Mouse (Mus musculus) spleen, adult 2 months (tissue): ENCODE measurements at regions not wholly inside any gene's neighbourhood (a gene's known extent, or its start where the extent isn't known, plus 50 kb on each side); places are given as distances from the start of the nearest gene placed in this dataset.

Experiments used
- DNase-seq, 2 experiments: peaks; one replicate each; pipeline versions ENCODE4 v3.0.0 to v3.0.0-alpha.2; 2012 to 2021; ENCODE audit warnings: low spot score in 2 of 2, low read depth in 1 of 2
- H3K27ac ChIP-seq: fragments of 200-500 bp; 2 replicates; pipeline ENCODE4 v1.5.1; 2012; ENCODE audit warnings: low read length, inconsistent platforms; ENCODE audit not compliant: insufficient read depth
- H3K27me3 ChIP-seq: fragments of 200-500 bp; 2 replicates; pipeline ENCODE4 v1.6.1; 2012; ENCODE audit warnings: mild to moderate bottlenecking, moderate library complexity, low read length, inconsistent platforms; ENCODE audit not compliant: control insufficient read depth, insufficient read depth
- H3K36me3 ChIP-seq: fragments of 200-500 bp; 2 replicates; pipeline ENCODE4 v1.6.1; 2012; ENCODE audit warnings: mild to moderate bottlenecking, low read length, inconsistent platforms; ENCODE audit not compliant: control insufficient read depth, insufficient read depth
- H3K4me1 ChIP-seq: fragments of 200-500 bp; 2 replicates; pipeline ENCODE4 v1.6.1; 2011; ENCODE audit warnings: inconsistent platforms; ENCODE audit not compliant: control insufficient read depth, insufficient read depth, insufficient read length
- H3K4me3 ChIP-seq: fragments of 200-500 bp; 2 replicates; pipeline ENCODE4 v1.5.1; 2011; ENCODE audit warnings: mild to moderate bottlenecking, inconsistent platforms; ENCODE audit not compliant: insufficient read depth, insufficient read length; ENCODE audit errors: extremely low read depth
- CTCF ChIP-seq: fragments of 200-500 bp; IDR thresholded peaks from 2 replicates; pipeline ENCODE4 v1.5.1; 2011; ENCODE audit warnings: mild to moderate bottlenecking, inconsistent platforms; ENCODE audit not compliant: insufficient read depth, insufficient read length, insufficient replicate concordance; ENCODE audit errors: extremely low read depth
- POLR2A ChIP-seq: fragments of 200-500 bp; IDR thresholded peaks from 2 replicates; pipeline ENCODE4 v1.6.1; 2011; ENCODE audit warnings: low read depth, low read length, inconsistent platforms
- WGBS: fragments of 180-500 bp; shearing (Covaris S2); methylation state at CpG from one replicate; pipeline ENCODE4 v1.1.7; 2018; 5-methylcytosine and 5-hydroxymethylcytosine counted together

DNA sequence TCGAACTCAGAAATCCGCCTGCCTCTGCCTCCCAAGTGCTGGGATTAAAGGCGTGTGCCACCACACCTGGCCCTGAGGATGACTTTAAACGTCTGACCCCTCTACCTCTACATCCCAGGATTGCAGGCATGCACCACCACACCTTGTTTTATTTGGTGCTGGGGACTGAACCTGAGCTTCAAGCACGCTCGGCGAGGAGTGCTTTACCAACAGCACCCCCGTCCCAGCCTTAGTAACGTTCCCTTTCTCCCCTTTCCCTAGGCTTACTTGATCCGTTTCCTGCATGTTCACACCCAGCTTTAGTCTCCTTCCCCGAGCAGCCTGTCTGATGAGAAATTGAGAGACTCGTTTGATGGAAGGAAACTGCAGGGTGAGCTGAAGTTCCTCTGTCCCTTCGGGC is 157.5 kb downstream of the Evx1 start:
- no peak for DNase-seq
- no peaks in the 10 kb centered on the region for H3K27me3 ChIP-seq
- no peak overlapping the region for H3K27ac ChIP-seq
- WGBS, result 85% methylated on average over 13 of the region's 13 CpGs
- no peaks in the 10 kb centered on the region for H3K36me3 ChIP-seq
- TF ChIP-seq CTCF, result no peak
- peaks cover 4% of the 10 kb centered on the region; the same call in 1 of the 2 replicates for H3K4me1 ChIP-seq
- H3K4me3 ChIP-seq, result no peak overlapping the region

DNA sequence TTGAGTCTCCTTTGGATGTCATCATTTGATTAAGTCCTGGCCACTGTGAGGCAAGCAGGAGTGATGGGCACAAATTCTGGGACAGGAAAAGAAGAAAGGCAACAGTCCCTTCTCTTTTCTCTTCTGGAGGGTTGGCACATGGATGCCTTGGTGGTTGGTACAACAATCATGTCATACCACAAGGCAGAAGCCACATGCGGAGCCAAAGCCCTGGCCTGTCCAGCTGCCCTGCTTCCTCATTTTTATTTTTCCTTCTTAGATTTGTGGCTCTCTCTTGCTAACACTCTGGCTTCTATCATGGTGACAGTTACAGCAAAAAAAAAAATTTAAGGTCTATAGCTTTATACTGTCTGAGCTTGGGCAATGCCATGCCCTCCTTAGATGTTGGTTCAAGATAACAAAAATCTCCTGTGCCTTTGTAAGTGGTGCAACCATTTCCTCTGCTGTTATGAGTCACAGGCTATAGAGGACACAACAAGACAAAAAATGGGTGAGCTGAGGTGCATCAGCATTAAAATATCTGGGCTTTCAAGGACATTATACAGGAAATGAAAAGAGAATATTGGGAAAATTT is 158.2 kb downstream of the Evx1 start:
- Histone ChIP-seq H3K4me3 (no peak overlapping the region), H3K36me3 (no peaks in the 10 kb centered on the region), H3K4me1 (peaks cover 4% of the 10 kb centered on the region; the same call in 1 of the 2 replicates), H3K27me3 (no peaks in the 10 kb centered on the region), H3K27ac (no peak overlapping the region)
- TF ChIP-seq POLR2A (no peak), CTCF (no peak)
- 79% methylated on average over 1 of the region's 1 CpGs for WGBS
- no peak for DNase-seq

DNA sequence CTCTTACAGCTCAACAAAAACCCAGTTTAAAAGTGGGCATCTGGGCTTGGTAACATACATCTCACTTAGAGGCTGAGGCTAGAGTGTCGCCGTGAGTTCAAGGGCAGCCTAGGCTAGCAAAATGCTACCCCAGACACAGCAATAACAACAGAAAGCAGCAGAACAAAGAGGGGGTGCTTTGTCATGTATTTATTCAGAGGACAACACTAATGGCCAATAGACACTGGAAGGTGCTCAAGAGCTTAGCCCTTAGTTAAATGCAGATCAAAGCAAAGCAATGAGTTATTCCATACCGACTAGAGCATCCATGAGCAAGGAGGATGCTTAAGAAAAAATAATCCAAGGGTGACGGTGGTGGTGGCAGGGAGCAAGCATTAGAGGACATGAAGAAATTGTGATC is 158.7 kb downstream of the Evx1 start:
- no peak overlapping the region for H3K27ac ChIP-seq
- no peak for DNase-seq
- 94% methylated on average over 4 of the region's 4 CpGs for WGBS

DNA sequence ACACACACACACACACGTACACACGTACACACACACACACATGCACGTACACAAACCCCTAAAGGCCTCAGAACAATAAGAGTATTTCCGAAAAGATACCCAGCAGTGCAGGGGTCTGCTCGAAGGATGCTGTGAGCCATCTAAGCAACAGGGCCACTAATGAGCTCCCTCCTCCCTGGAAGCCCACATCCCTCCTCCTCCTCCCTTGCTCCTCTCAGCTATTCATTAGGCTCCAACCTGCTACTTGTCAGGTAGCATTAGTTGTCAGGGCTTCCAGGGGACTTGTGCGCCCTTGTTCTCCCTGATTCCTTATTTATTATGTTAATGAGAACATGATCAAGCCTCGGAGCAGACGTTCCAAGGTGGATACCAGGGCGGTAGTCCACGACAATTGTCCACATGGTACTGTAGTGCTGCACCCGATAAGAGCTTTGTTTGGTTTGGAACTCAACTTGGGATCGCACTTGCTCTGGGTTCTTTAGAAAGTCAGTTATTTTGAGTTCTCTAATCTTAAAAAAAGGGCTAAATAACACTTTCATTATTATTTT is 159.8 kb downstream of the Evx1 start:
- no peak overlapping the region for H3K27ac ChIP-seq
- WGBS, result 92% methylated on average over 12 of the region's 12 CpGs
- H3K27me3 ChIP-seq, result no peaks in the 10 kb centered on the region
- H3K4me1 ChIP-seq, result peaks cover 15% of the 10 kb centered on the region; the same call in 1 of the 2 replicates
- H3K36me3 ChIP-seq, result no peaks in the 10 kb centered on the region
- no peak overlapping the region for H3K4me3 ChIP-seq
- TF ChIP-seq CTCF (no peak), POLR2A (no peak)
- DNase-seq, result no peak

More for the DNA sequence above, 158.7 kb downstream of the Evx1 start:
- Histone ChIP-seq H3K36me3 (no peaks in the 10 kb centered on the region), H3K4me3 (no peak overlapping the region), H3K27me3 (no peaks in the 10 kb centered on the region), H3K4me1 (peaks cover 6% of the 10 kb centered on the region; the same call in 1 of the 2 replicates)
- TF ChIP-seq CTCF (no peak), POLR2A (no peak)

DNA sequence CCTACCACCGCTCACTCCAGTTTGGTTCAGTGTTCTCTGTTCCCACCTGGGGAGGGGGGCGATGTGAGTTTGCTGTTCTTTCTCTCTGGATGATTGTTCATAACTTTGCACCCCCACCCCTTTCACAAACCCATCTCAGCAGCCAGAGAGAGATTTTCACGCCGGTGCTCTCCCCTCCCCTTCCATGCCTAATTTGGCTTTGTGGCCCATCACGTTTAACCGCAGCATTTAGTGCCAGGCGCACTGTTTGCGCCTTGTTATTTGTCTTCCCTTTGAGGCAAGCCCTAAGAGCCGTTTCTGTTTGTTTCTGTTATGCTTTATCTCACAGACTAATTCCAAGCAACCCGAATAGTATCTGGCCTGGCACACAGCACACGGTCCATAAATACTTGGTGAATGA is 160.6 kb downstream of the Evx1 start:
- H3K4me1 ChIP-seq, result peaks cover 17% of the 10 kb centered on the region; the same call in 1 of the 2 replicates
- 28% methylated on average over 11 of the region's 11 CpGs for WGBS
- no peaks in the 10 kb centered on the region for H3K27me3 ChIP-seq
- no peak for TF ChIP-seq CTCF
- TF ChIP-seq POLR2A, result no peak
- no peaks in the 10 kb centered on the region for H3K36me3 ChIP-seq
- peak overlapping the region; percentile 7; the same call in 1 of the 2 replicates for H3K4me3 ChIP-seq
- no peak overlapping the region for H3K27ac ChIP-seq
- no peak for DNase-seq

DNA sequence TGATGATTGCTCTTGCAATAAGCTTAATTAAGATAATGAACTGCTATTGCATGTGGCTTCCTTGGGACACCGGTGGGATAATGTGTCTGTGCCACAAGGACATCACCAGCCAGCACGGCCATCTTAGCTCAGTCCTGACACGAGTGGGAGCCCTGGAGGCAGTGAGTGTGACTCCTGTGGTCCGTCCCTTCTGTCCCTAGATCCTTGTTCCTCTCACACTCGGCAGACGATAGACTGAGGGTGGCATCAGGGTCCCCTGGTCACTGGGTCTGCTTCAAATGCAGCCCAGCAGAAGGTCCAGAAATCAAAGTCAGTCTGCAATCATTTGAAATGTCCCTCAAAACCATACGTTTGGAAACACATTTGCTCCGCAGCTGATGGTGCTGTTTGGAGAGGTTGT is 162.4 kb downstream of the Evx1 start:
- 98% methylated on average over 8 of the region's 8 CpGs for WGBS
- no peak for DNase-seq
- Histone ChIP-seq H3K27me3 (no peaks in the 10 kb centered on the region), H3K36me3 (no peaks in the 10 kb centered on the region), H3K27ac (no peak overlapping the region), H3K4me1 (peaks cover 17% of the 10 kb centered on the region; the same call in 1 of the 2 replicates), H3K4me3 (no peak overlapping the region)
- TF ChIP-seq POLR2A (no peak), CTCF (no peak)

DNA sequence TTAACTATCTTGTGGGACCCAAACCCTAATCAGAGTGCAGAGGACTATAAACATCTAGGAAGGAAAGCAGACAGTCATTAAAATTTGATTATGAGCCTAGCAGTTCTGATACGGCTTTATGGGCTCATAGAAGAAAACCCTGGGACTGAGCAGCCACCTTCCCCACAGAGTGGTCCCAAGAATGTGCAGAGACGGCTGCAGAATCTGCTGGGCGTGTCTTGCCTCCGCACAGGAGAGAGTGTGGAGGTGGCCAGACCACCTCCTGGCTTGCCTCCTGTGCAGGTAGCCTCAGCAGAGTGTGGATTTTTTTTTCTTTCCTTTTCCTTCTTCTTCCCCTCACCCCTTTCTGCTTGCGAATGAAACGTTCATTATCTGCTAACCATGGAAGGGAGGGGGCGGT is 163.3 kb downstream of the Hibadh start:
- no peak overlapping the region for H3K27ac ChIP-seq
- 56% methylated on average over 7 of the region's 7 CpGs for WGBS
- TF ChIP-seq POLR2A, result no peak
- TF ChIP-seq CTCF, result no peak
- no peak overlapping the region for H3K4me3 ChIP-seq
- no peaks in the 10 kb centered on the region for H3K27me3 ChIP-seq
- no peak for DNase-seq
- no peaks in the 10 kb centered on the region for H3K36me3 ChIP-seq
- H3K4me1 ChIP-seq, result peaks cover 17% of the 10 kb centered on the region; the same call in 1 of the 2 replicates
